Mouse (Mus musculus) MEL-GATA-1-ER (cell line): ENCODE results near the gene Cacna1b.

Experiments
- DNase-seq: peaks from one replicate; pipeline ENCODE4 v3.0.0-alpha.2; 2012; ENCODE audit warnings: low read depth; ENCODE audit errors: extremely low read depth

Gene Cacna1b

DNA sequence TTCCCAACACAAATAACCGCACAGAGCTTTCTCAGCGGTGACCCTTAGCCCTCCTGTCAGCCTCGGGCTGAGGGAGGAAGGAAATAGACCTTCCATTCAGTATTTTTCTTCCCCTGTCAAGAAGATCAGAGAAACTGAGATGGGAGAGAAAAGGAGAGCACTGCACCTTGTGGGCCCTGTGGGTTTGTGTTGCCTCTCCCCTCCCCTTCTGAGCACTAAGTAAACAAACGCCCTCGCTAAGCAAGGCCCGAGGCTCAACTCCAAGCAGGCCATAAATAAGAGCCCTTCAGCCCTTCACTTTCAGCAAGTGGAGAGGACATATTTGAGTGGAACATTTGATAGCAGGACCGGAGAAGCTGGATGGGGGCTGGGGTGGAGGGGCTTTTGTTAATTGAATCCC is 209.0 kb downstream of the Cacna1b start:
- DNase-seq = no peak
